Mouse (Mus musculus) regulatory T cell (primary cell): Measurements from ENCODE around the gene Prc1.

ENCODE experiments used
- in situ Hi-C: fragments of 300-600 bp; cut with MboI, MseI; formaldehyde crosslinking; loops from one replicate; pipeline ENCODE4 v1.15.1; 2025; ENCODE audit warnings: high pct_unique_total_duplicates

Gene Prc1

DNA sequence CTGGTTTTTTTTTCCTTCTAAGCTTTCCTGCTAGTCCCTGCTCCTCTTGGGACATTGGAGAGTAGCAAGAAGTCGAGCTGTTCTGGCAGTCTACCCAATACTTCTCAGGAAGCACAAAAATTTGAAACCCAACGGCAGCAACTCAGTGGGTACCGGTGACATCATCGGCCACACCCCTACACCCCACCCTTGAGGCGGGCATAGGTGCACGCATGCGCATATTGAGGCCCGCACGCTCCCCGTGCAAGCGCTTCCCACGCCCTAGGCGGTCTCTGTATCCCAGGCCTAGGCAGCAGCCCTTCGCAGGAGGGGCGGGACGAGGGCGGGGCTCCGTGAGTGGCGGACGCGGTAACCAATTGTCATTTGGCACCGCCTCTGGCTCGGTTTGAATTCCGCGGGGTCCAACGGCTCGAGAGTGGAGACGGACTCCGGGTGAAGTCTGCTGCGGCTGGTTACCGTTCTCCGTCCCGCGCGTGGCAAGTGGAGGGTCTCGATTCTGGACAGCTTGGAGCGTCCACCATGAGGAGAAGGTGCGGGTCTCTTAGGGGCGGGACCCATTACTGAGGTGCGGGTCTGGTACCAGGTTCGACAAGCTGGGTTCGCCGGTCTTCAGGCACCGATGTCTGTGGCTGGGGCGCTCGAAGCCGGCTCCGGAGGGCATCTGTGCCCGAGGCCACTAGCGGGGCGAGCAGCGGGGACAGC, at the start of gene Prc1:
Gene Prc1, plus strand, starts transcription at position 389 of the 702 bp plus-strand sequence.
- in situ Hi-C loops, result no loop called here

DNA sequence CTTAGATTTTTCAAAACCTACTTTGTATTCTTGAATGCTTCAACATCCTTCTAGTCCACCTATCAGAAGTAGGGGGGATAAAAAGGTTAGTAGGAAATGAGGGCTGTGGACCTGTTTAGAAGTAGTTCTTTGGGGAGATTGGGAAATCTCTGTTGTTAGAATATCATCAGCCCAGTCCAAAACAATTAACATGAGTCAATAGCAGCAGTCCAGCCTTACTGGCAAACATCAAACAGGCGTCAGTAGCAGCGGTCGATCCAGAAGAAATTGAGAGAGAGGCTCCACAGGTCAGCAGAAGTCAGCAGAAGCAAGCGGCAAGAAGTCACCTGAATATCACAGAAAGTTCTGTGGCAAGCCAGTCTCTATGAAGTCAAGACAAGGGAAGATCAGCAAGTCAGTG, 49.4 kb upstream of the Prc1 start:
- in situ Hi-C loops, result no loop called here

DNA sequence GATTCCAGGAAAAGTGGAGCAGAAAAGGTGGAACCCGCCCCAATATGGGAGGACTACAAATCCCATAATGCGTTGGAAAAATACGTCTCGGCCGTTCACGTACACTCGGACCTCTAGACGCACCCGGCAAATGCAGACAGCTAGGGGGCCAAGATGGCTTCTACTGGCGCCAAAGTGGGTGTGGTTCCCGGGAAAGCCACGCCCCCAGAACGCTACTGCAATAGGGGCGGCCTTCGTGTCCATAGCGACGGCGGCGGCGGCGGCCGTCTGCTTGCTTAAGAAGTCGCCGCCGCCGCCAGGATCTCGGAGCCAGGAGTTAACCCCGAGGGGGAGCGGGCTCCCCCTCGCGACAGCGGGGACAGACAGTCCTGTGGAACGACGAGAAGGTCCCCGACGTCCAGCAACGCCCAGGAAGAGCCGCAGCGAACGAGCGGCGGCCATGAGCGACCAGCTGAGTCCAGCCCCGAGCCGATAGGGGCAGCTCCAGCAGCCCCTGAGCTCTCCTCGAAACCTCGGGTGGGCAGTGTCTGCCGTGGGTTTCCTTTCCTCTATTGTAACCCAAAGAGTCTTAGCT, 48.0 kb upstream of the Prc1 start, which contains the start of gene Ttll13:
Gene Ttll13, plus strand, starts transcription at position 229 of the 574 bp plus-strand sequence.
- in situ Hi-C loops, result no loop called here

DNA sequence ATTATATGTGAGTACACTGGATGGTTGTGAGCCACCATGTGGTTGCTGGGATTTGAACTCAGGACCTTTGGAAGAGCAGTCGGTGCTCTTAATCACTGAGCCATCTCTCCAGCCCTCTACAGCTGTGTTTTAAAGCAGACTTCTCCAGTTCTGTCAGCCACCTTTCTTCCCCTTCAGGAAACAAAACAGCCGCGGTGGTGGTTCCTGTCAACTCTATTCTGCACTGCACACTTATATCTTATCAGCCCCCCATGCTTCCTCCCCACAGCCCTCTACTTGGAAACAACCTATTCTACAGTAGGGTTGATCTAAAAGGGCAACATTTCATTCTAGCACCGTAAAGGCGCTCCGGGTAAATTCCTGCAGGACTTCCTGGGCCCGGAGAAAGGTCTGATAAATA, 47.4 kb upstream of the Prc1 start:
- in situ Hi-C loops, result no loop called here

DNA sequence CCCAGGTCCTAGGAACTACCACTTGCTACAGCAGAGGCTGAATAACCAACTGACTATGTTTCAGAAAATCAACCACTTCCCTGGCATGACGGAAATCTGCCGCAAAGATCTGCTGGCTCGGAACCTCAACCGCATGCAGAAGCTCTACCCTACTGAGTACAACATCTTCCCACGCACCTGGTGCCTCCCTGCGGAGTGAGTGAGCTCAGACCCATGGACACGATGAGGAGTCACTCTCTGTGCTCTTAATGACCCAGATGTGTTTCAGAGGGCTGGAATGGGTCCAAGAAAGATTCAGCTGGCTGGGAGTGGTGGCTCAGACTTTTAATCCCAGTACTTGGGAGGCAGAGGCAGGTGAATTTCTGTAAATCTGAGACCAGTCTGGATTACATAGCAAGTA, 41.8 kb upstream of the Prc1 start:
- in situ Hi-C loops, result no loop called here

DNA sequence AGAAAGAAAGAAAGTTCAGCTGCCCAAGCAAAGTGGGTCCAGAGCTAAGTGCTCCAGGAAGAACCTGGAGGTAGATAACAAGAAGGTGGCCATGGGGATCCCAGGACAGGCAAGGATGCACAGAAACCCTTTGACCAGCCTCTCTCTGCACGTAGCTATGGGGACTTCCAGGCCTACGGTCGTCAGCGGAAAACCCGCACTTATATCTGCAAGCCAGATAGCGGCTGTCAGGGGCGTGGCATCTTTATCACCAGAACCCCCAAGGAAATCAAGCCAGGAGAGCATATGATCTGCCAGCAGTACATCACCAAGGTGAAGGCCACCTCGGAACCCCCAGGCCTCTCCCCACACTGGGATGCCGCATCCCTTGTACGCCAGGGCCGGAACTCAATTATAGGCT, 41.4 kb upstream of the Prc1 start:
- in situ Hi-C loops, result no loop called here

DNA sequence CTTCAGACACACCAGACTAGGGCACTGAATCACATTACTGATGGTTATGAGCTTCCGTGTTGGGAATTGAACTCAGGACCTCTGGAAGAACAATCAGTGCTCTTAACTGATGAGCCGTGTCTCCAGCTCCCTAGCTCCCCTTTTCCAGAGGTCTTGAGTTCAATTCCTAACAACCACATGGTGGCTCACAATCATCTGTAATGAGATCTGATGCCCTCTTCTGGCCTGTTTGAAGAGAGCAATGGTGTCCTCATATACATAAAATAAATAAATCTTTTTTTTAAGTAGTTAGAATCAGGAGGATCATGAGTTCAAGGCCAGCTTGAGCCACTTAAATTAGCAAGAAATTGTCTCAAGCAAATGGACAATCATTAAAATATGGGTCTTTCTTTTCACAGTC, 38.3 kb upstream of the Prc1 start:
- in situ Hi-C loops, result no loop called here

DNA sequence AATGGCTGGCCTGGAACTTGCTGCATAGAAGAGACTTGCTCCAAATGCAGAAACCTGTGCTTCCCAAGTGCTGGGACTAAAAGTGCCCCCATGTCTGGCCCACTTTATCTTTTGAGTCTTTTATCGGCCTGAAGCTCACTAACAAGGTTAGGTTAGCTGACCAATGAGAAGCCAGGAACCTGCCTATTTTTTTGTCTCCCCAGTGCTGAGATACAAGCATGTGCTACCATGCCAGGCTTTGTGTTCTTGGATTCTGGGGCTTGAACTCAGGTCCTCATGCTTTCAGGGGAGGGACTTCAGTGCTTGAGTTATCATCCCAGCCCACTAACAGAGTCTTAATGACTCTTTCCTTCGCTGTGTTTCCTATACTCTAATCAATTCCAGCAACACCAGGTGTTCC, 36.5 kb upstream of the Prc1 start:
- in situ Hi-C loops, result no loop called here

DNA sequence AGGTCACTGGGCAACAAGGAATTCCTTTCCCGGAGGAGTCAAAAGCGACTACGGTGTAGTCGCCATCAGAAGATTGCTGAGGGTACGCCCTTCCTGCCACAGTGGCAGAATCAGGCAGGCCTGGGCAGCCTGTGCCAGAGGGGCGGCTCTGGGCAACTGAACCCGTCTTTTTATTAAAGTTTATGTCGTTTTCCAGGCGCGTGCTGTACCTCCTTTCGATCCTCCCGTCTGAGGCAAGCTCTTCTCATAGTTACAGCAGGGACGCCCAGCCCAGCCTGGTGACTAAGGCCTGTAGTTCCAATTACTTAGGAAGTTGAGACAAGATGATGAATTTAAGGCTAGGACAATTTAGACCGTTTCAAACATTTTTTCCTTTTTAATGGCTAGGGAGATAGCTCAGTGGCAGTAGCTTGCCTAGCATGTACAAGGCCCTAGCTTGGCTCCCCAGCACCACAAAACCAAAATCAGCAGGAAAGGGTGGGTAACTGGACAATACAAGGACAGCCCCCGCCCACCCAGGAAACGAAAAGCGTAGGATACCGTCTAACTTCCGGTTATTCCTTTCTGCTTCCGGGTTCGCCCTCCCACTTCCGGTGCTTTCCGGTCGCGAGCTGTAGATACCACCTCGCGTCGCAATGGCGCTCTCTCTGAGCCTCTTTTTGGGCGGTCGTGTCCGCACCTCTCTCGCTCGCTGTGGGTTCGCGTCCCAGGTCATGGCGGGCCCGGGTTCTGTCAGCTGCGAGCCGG, 33.5 kb upstream of the Prc1 start, which contains the start of gene Ngrn:
Gene Ngrn, plus strand, starts transcription at position 591 of the 747 bp plus-strand sequence.
- in situ Hi-C loops, result no loop called here

DNA sequence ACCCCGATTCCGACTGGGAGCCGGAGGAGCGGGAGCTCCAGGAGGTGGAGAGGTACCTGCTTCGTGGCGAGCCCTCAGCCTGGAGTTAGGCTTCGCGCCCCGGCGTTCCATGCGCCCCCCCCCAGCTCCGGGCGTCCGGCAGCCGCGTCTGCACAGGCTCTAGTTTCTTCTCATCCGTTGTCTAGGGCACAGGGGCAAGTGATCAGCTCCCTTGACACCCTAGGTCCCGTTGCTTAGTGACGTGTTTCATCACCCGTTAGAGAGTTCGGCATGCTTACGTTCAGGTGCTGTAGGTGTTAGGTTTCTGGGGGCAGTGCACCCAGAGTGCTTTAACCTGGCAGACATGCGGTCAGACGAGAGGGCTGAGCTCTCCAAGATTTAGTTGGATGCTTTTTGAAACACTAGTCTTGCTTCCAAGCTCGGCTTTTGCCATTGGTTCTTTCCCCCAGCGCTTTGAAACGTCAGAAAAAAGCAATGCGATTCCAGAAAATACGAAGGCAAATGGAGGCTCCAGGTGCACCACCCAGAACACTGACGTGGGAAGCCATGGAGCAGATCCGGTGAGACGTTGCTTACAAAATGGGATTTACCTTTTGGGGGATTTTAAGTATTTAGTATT, 32.8 kb upstream of the Prc1 start:
- in situ Hi-C loops, result no loop called here

DNA sequence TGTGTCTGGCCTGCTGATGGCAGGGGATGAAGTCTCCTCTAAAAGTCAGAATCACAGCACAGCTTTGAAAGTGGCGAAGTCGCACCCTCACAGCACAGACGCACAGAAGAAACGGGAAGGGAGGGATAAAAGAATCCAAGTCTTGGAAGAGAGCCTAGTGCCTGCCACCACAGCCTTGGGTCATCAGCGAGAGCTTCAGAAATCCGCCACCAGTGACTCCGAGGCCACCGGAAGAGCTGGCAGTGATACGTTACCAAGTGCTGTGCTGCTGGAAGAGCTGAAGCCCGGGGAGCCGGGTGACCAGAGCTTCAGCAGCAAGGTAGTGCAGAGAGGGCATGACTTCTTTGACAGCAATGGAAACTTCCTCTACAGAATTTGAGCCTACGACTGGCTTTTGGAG, 29.6 kb upstream of the Prc1 start:
- in situ Hi-C loops, result no loop called here

DNA sequence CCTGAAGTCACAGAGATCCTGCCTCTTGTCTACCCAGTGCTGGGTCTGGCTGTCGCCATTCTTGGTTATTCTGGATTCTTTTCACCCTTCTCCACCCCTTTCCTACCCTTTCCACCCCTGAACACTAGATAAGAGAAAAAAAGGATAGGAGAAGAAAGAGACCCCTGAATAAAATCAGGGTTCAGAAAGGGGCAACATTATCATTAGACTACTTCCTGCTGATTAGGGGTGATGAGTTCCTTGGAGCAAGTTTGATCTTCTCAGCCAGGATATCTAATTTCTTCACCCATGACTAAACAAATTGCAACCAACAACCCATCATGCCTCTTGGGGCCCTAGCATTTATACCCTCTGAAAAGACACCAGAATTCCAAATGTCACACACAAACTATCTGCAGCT, 26.5 kb upstream of the Prc1 start:
- in situ Hi-C loops, result no loop called here

DNA sequence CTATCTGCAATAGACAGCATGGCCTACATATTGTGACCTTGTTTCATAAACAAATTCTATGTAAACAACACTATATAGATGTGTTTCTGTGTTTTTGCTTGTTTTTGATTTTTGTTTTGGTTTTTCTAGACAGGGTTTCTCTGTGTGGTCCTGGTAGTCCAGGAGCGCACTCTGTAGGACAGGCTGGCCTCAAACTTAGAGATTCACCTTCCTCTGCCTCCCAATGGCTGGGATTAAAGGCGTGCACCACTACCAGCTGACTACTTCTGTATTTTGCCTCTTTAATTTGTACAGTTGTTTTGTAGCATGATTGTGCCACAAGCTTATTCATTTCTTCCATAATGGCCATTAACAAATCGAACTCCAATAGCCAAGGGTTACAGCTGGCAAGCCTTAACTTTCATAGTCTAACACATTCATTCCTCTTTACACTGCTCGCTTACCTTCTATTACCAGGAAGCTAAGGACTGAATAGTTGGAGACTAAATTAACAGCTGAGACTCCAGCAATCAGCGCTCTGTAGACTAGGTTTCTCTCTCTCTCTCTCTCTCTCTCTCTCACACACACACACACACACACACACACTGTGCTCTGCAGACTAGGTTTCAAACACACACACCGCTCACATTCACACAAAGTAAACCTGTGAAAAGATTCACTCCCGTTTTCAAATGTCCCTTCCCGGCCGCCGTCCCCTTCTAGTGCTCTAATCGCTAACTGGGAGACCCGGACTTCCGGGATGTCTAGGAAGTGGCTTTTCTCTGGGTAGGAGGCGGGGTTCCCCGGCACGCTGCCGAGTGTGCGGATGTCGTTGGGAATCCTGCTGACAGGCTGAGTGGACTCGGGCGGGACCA, 25.1 kb upstream of the Prc1 start, which contains the start of gene Vps33b:
Gene Vps33b, plus strand, starts transcription at position 753 of the 854 bp plus-strand sequence.
- in situ Hi-C loops, result no loop called here

DNA sequence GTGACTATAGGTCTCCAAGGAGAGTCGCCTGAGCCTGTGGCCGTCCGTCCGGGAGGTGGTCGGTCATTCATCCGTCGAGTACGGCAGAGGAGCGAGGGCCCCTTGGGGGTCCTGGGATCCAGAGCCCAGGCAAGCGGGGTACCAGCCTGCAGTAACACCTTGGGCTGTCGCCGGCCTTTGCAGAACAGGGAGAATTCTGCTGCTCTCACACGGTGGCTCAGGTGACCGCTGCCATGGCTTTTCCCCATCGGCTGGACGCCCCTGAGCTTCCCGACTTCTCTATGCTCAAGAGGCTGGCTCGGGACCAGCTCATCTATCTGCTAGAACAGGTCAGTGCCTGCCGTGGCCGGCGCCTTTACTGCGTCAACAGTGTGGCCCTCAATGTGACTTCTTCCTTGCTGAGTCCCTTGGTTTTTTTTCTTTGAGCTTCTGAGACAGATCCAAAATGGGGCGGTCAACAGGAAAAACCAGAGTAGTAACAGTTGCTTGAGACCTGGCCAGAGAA, 24.4 kb upstream of the Prc1 start:
- in situ Hi-C loops, result no loop called here

DNA sequence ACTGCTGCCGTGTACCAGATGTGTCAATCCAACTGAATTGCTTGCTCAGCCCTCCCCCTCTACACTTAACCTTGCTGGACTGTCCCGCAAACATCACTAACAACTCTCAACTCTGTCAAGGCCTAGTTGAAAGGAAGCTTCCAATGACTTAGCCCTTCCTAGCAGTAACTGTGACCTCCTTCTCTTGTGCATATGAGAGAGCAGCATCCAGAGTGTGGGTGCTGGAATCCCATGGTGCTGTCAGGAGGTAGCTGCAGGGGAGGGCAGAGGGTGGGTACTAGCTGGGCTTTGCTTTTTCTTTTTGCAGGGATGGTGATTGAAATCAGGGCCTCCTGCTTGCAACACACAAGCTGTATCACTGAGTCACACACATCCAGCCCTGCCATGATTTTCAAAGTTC, 20.8 kb upstream of the Prc1 start:
- in situ Hi-C loops, result no loop called here

DNA sequence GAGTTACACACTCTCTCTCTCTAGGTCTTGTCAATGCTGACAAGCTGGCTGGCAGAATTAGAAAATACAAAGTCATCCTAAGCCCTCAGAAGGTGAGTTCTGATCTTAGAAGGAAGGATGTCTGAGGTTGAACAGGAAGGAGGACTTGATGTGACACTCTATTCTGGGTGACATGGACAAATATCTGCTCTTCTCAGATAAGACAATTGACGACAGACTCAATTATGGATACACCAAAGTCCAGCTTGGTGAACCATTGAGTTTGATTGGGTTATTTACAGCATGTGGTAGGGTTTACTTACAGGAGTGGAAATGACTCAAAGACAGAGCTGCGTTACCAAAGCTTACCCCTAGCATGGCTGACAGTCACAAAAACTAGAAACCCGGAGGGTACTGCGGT, 17.9 kb upstream of the Prc1 start:
- in situ Hi-C loops, result no loop called here

DNA sequence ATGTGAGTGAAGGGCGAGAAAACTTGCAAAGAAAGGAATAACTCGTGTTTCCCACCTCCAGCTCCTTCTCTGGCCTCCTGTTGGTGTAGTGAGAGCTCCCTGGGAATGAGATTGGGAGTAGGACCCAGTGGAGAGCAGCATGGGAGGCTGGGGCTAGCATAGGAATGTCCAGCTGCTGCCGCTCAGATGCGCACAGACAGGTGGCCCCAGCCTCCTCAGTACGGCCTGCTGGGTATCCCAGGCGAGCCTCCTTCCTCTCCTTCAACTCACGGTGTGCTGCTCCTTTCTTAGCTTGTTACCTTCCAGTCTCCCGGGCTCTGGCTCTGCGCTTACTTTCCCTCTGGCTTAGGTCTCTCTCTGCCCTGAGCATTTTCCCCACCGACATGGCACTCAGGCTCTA, 14.2 kb upstream of the Prc1 start:
- in situ Hi-C loops, result loop anchor here (10.0 kb wide), 1 partner anchor 1065 kb away; the partner anchor contains the start of gene Rps17

DNA sequence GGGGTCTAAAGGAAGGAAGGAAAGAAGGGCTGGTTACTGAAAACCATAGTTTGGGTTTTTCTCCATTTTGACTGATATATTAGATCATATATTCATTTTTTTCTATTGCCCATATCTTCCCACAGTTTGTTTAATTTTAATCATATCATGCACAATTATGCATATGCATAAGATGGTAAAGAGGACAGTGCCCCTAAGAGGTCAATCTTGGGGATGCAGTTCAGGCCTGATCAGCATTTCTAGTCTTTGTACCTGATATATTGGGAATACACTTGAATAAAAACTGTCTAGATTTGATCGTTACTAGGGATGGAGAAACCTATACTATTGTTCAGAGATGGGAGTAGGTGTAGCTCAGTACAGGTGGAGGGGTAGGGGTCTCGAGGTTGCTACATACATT, 13.3 kb upstream of the Prc1 start:
- in situ Hi-C loops, result loop anchor here (10.0 kb wide), 1 partner anchor 1064 kb away; the partner anchor contains the start of gene Rps17

DNA sequence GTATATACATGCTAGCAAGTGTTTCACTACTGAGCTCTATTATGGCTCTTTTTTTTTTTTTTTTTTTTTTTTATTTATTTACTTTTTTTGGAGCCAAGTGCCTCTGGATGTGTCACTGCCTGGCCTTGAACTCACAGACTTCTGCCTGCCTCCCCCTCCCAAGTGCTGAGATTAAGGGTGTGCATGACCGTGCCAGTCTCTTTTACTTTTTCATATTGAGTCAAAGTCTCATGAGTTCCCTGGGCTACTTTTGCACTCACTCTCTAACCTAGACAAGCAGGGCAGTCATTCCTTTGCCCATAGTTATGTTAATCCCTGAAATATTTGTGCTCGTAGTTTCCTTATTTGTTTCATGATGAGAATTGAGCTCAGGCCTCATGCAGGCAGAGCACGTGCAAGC, 12.6 kb upstream of the Prc1 start:
- in situ Hi-C loops, result loop anchor here (10.0 kb wide), 1 partner anchor 1063 kb away; the partner anchor contains the start of gene Rps17

DNA sequence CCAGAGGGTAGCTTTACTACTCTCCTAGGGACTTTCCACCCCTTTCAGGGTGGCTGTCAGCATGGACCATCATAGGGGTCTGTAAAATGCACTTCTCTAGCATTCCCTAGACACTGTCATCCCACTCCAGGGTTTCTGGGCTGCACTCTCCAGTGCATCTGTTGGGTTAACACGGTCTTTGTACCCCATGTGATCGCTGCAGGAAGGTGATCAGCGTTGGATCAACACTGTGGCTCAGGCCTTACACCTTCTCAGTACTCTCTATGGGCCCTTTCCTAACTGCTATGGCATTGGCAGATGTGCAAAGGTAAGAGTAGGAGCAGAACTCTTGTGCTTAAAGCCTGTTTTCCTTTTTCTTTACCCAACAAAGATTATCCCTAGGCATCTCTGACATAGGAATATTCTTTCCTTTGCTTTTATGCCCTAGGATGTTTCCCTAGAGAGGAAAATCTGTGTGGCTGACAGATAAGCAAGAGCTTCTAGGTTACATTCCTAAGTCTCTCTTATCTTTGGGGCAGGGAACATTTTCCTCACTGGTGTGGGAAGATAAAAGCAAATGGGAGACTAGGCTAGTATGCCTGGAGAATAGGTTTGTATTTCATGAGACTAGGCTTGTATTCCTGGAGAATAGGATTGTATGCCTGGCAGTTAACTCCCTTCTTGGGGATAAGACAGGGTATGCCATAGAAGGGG, 10.9 kb upstream of the Prc1 start:
- in situ Hi-C loops, result loop anchor here (10.0 kb wide), 1 partner anchor 1061 kb away; the partner anchor contains the start of gene Rps17
